Mouse (Mus musculus): ENCODE results near the gene Nkx2-4. TPM values are rescaled to one million over a fixed set of nuclear protein-coding genes. Genes with fewer than 3 reads are reported as not detected.

Gene Nkx2-4
- polyA plus RNA-seq, 1 experiment from 2014 or later = not detected

Other genes starting within 250 kb of the Nkx2-4 start
- 28.7 and 31.3 TPM in 2 replicates for gene Kiz, start 229.6 kb downstream of the Nkx2-4 start, polyA plus RNA-seq (2014; fragmentation: Nextera tagmentation; extraction: Ambion mirVana)
- 85.9 and 99.7 TPM in 2 replicates for gene Xrn2, start 72.4 kb downstream of the Nkx2-4 start, polyA plus RNA-seq (2014; fragmentation: Nextera tagmentation; extraction: Ambion mirVana)
- 6.5 and 8.4 TPM in 2 replicates for gene Nkx2-2, start 108.8 kb upstream of the Nkx2-4 start, polyA plus RNA-seq (2014; fragmentation: Nextera tagmentation; extraction: Ambion mirVana)